Mouse (Mus musculus) MEL (cell line): Measurements from ENCODE around the gene Hivep2. TPM values are rescaled to one million over a fixed set of nuclear protein-coding genes. Genes with fewer than 3 reads are reported as not detected.

ENCODE experiments used
- DNase-seq: peaks from one replicate; pipeline ENCODE4 v3.0.0; 2011; ENCODE audit warnings: low read depth, low spot score
- H3K27ac ChIP-seq: 2 replicates; pipeline ENCODE4 v1.5.1; 2012; ENCODE audit warnings: low read depth, mild to moderate bottlenecking, control low read depth, low read length, moderate library complexity; ENCODE audit not compliant: control insufficient read depth
- H3K27me3 ChIP-seq, 2 experiments: fragments of 150-350 bp in 1 of 2; sonication (generic) in 1 of 2; 2 replicates each; pipeline ENCODE4 v1.6.1; 2012; ENCODE audit warnings: low read length in 2 of 2, mild to moderate bottlenecking in 2 of 2, improper control_type of control experiment in 1 of 2, moderate library complexity in 1 of 2; ENCODE audit not compliant: insufficient read depth in 2 of 2, control insufficient read depth in 1 of 2
- H3K36me3 ChIP-seq, 2 experiments: 2 replicates each; pipeline ENCODE4 v1.6.1; 2012 to 2014; ENCODE audit warnings: low read length in 2 of 2, improper control_type of control experiment in 1 of 2, inconsistent platforms in 1 of 2, mild to moderate bottlenecking in 1 of 2; ENCODE audit not compliant: insufficient read depth in 2 of 2, control insufficient read depth in 1 of 2
- H3K4me1 ChIP-seq, 2 experiments: fragments of 150-350 bp in 1 of 2; sonication (generic) in 1 of 2; 2 replicates each; pipeline ENCODE4 v1.6.1; 2012; ENCODE audit warnings: low read length in 2 of 2, improper control_type of control experiment in 1 of 2, mild to moderate bottlenecking in 1 of 2; ENCODE audit not compliant: insufficient read depth in 2 of 2, control insufficient read depth in 1 of 2
- H3K4me3 ChIP-seq, 2 experiments: fragments of 150-350 bp in 1 of 2; sonication (generic) in 1 of 2; 2 replicates each; pipeline ENCODE4 v1.5.1; 2012; ENCODE audit warnings: low read depth in 2 of 2, low read length in 2 of 2, mild to moderate bottlenecking in 2 of 2, moderate library complexity in 2 of 2, control low read depth in 1 of 2, improper control_type of control experiment in 1 of 2; ENCODE audit not compliant: control insufficient read depth in 1 of 2, insufficient read depth in 1 of 2
- H3K79me2 ChIP-seq: 2 replicates; pipeline ENCODE4 v1.6.1; 2012; ENCODE audit warnings: mild to moderate bottlenecking, low read length, moderate library complexity; ENCODE audit not compliant: control insufficient read depth, poor library complexity, insufficient read depth
- H3K9ac ChIP-seq: 2 replicates; pipeline ENCODE4 v1.6.1; 2012; ENCODE audit warnings: low read depth, mild to moderate bottlenecking, control low read depth, low read length, moderate library complexity; ENCODE audit not compliant: control insufficient read depth, poor library complexity, severe bottlenecking
- H3K9me3 ChIP-seq: fragments of 150-350 bp; sonication (generic); replicated peaks from 2 replicates; pipeline ENCODE4 v1.6.1; 2012; ENCODE audit warnings: mild to moderate bottlenecking, low read length, improper control_type of control experiment, moderate library complexity; ENCODE audit not compliant: insufficient read depth
- CHD1 ChIP-seq: IDR thresholded peaks from 2 replicates; pipeline ENCODE4 v1.6.1; 2012; ENCODE audit warnings: low read depth, mild to moderate bottlenecking, inconsistent platforms, low read length, improper control_type of control experiment
- EP300 ChIP-seq, 2 experiments: IDR thresholded peaks; 2 replicates each; pipeline ENCODE4 v1.6.1; 2011; ENCODE audit warnings: improper control_type of control experiment in 2 of 2, low read length in 2 of 2, low read depth in 1 of 2, mild to moderate bottlenecking in 1 of 2
- ETS1 ChIP-seq: IDR thresholded peaks from 2 replicates; pipeline ENCODE4 v1.6.1; 2012; ENCODE audit warnings: low read depth, mild to moderate bottlenecking, inconsistent platforms, low read length, improper control_type of control experiment, moderate library complexity
- GABPA ChIP-seq: IDR thresholded peaks from 2 replicates; pipeline ENCODE4 v1.6.1; 2012; ENCODE audit warnings: low read depth, mild to moderate bottlenecking, inconsistent platforms, low read length, improper control_type of control experiment, moderate library complexity
- GATA1 ChIP-seq: IDR thresholded peaks from 2 replicates; pipeline ENCODE4 v1.6.1; 2011; ENCODE audit warnings: low read depth, low read length, improper control_type of control experiment
- KAT2A ChIP-seq: conservative IDR thresholded peaks from 2 replicates; pipeline ENCODE4 v1.6.1; 2012; ENCODE audit warnings: low read depth, low read length, improper control_type of control experiment, inconsistent platforms
- MAX ChIP-seq: IDR thresholded peaks from 2 replicates; pipeline ENCODE4 v1.6.1; 2011; ENCODE audit warnings: low read length, improper control_type of control experiment
- MEF2A ChIP-seq: IDR thresholded peaks from 2 replicates; pipeline ENCODE4 v1.6.1; 2014; ENCODE audit warnings: low read depth, mild to moderate bottlenecking, inconsistent platforms, low read length, improper control_type of control experiment; ENCODE audit not compliant: poor library complexity, insufficient replicate concordance, severe bottlenecking; ENCODE audit errors: extremely low read depth
- MXI1 ChIP-seq: IDR thresholded peaks from 2 replicates; pipeline ENCODE4 v1.6.1; 2011; ENCODE audit warnings: mild to moderate bottlenecking, low read depth, low read length, improper control_type of control experiment
- MYB ChIP-seq: IDR thresholded peaks from 2 replicates; pipeline ENCODE4 v1.6.1; 2011; ENCODE audit warnings: mild to moderate bottlenecking, low read depth, low read length, improper control_type of control experiment
- MYC ChIP-seq: IDR thresholded peaks from 2 replicates; pipeline ENCODE4 v1.6.1; 2011; ENCODE audit warnings: low read depth, mild to moderate bottlenecking, low read length, improper control_type of control experiment, moderate library complexity
- NELFE ChIP-seq: IDR thresholded peaks from 2 replicates; pipeline ENCODE4 v1.6.1; 2011; ENCODE audit warnings: low read depth, low read length, improper control_type of control experiment
- POLR2A ChIP-seq, 2 experiments: IDR thresholded peaks; 2 replicates each; pipeline ENCODE4 v1.6.1; 2011 to 2012; ENCODE audit warnings: low read length in 2 of 2, mild to moderate bottlenecking in 2 of 2, control low read depth in 1 of 2, improper control_type of control experiment in 1 of 2, low read depth in 1 of 2, moderate library complexity in 1 of 2; ENCODE audit not compliant: control insufficient read depth in 1 of 2, insufficient read depth in 1 of 2, poor library complexity in 1 of 2
- POLR2AphosphoS5 ChIP-seq: IDR thresholded peaks from 2 replicates; pipeline ENCODE4 v1.6.1; 2012; ENCODE audit warnings: low read depth, borderline replicate concordance, mild to moderate bottlenecking, inconsistent platforms, low read length, moderate library complexity, mixed read lengths
- RAD21 ChIP-seq: IDR thresholded peaks from 2 replicates; pipeline ENCODE4 v1.6.1; 2011; ENCODE audit warnings: mild to moderate bottlenecking, low read depth, low read length, improper control_type of control experiment
- SIN3A ChIP-seq: IDR thresholded peaks from 2 replicates; pipeline ENCODE4 v1.6.1; 2012; ENCODE audit warnings: low read length, improper control_type of control experiment, inconsistent platforms
- TAL1 ChIP-seq: IDR thresholded peaks from 2 replicates; pipeline ENCODE4 v1.6.1; 2012; ENCODE audit warnings: mild to moderate bottlenecking, inconsistent platforms, low read length, moderate library complexity, mixed read lengths
- UBTF ChIP-seq: IDR thresholded peaks from 2 replicates; pipeline ENCODE4 v1.6.1; 2012; ENCODE audit warnings: low read depth, mild to moderate bottlenecking, inconsistent platforms, low read length, improper control_type of control experiment, moderate library complexity, borderline replicate concordance; ENCODE audit not compliant: insufficient read depth
- USF1 ChIP-seq: IDR thresholded peaks from 2 replicates; pipeline ENCODE4 v1.6.1; 2014; ENCODE audit warnings: low read depth, mild to moderate bottlenecking, inconsistent platforms, low read length, improper control_type of control experiment, moderate library complexity
- USF2 ChIP-seq, 2 experiments: IDR thresholded peaks; 2 replicates each; pipeline ENCODE4 v1.6.1; 2011 to 2012; ENCODE audit warnings: improper control_type of control experiment in 2 of 2, low read length in 2 of 2, borderline replicate concordance in 1 of 2, inconsistent platforms in 1 of 2, low read depth in 1 of 2, mild to moderate bottlenecking in 1 of 2; ENCODE audit not compliant: insufficient read depth in 1 of 2
- ZC3H11A ChIP-seq: IDR thresholded peaks from 2 replicates; pipeline ENCODE4 v1.6.1; 2012; ENCODE audit warnings: low read depth, mild to moderate bottlenecking, inconsistent platforms, low read length, improper control_type of control experiment
- ZKSCAN1 ChIP-seq: IDR thresholded peaks from 2 replicates; pipeline ENCODE4 v1.6.1; 2012; ENCODE audit warnings: low read depth, mild to moderate bottlenecking, inconsistent platforms, low read length, improper control_type of control experiment, moderate library complexity
- ZMIZ1 ChIP-seq: IDR thresholded peaks from 2 replicates; pipeline ENCODE4 v1.6.1; 2012; ENCODE audit warnings: low read depth, mild to moderate bottlenecking, inconsistent platforms, low read length, improper control_type of control experiment, moderate library complexity
- polyA plus RNA-seq, 2 experiments: library from polyadenylated mRNA; stranded (reverse) in 1 of 2; unstranded in 1 of 2; fragments of >175 nt in 1 of 2; fragments of >200 nt in 1 of 2; gene quantifications; 2 replicates each; pipeline versions ENCODE4 v1.2.1 to v1.2.4; 2012; ENCODE audit warnings: low replicate concordance in 2 of 2, low read depth in 1 of 2; ENCODE audit not compliant: insufficient read length in 2 of 2, insufficient read depth in 1 of 2, missing spikeins in 1 of 2
- total RNA-seq: library from RNA; depleted of rRNA; stranded (reverse); fragments of 300-350 nt; gene quantifications from 2 replicates; pipeline ENCODE4 v1.2.3, GENCODE M21; 2012

Gene Hivep2
- total and polyA plus RNA-seq, 3 experiments, result not detected

DNA sequence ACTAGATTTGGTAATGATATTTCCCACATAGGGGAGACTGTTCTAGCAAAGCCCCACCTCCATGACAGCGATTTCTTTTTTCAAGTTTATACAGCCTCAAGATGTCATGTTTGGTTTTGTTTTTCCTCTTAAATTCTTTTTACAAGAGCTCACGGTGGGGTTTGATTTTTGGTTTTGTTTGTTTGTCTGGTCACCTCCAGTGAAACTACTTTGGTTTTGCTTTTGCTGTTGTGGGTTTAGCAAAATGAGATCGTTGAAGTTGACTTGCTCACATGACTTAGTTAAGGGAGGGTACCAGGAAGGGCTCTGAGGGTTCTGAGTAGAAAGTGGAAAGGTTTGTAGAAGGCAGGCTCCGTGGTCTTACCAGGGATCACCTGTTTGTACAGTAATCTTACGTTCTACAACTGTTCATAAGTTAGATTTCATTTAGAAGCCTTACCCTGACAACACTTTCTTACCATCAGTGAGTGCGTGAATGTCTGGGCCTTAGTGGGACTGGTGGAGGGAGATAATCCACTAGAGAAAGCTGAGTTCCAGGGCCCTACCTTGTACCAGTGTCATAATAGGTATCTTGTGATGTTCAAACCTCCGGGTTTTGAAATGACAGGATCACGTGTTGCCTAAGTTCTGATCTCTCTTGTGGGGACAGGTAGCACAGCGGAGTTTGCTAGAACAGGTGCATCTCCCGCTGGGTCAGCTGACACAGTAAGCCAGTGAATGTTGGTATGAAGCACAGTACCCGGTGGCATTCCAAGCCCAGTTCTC lies 92.1 kb downstream of the Hivep2 start:
- Histone ChIP-seq H3K27ac (no peak overlapping the region), H3K79me2 (no peaks in the 10 kb centered on the region), H3K4me3 (no peak overlapping the region), H3K36me3 (no peaks in the 10 kb centered on the region), H3K27me3 (no peaks in the 10 kb centered on the region), H3K4me1 (no peaks in the 10 kb centered on the region)
- DNase-seq, result no peak
- TF ChIP-seq POLR2A (IDR thresholded peaks at IDR 0.05; ENCODE audit: control insufficient read depth in 1 of 2, insufficient read depth in 1 of 2, low read depth in 1 of 2, low read length in 2 of 2, poor library complexity in 1 of 2) (no peak), EP300 (IDR thresholded peaks at IDR 0.05; ENCODE audit: low read depth in 1 of 2, low read length in 2 of 2) (no peak), MAX (no peak), ZC3H11A (no peak), ZKSCAN1 (no peak), RAD21 (no peak), TAL1 (no peak), NELFE (no peak)
- TF ChIP-seq, all 39 proteins: peak for 0
- no peak overlapping the region for H3K9ac ChIP-seq
- no peaks in the 10 kb centered on the region for H3K9me3 ChIP-seq

DNA sequence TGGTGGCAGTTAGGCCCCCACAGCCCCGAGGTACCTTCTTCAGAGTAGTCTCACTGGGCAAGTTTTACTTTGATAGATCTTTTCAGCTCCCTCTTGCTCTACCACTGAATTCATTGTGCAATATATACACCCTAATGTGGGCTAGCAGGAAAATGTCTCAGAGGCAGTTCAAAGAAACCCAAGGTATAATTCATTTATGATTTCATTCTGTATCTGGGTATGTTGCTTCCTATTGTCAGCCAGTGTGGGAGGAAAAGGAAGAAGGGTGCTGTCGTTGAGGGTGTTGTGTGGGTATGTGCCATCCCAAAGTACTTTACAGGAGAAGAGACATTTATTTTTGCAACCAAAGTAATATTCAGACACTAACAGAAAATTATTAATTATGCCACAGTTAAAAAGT lies 92.9 kb downstream of the Hivep2 start:
- Histone ChIP-seq H3K4me1 (no peaks in the 10 kb centered on the region), H3K27ac (no peak overlapping the region), H3K9ac (no peak overlapping the region), H3K27me3 (no peaks in the 10 kb centered on the region), H3K9me3 (no peaks in the 10 kb centered on the region), H3K36me3 (no peaks in the 10 kb centered on the region), H3K79me2 (no peaks in the 10 kb centered on the region), H3K4me3 (no peak overlapping the region)
- TF ChIP-seq KAT2A (no peak), TAL1 (no peak)
- DNase-seq, result no peak

DNA sequence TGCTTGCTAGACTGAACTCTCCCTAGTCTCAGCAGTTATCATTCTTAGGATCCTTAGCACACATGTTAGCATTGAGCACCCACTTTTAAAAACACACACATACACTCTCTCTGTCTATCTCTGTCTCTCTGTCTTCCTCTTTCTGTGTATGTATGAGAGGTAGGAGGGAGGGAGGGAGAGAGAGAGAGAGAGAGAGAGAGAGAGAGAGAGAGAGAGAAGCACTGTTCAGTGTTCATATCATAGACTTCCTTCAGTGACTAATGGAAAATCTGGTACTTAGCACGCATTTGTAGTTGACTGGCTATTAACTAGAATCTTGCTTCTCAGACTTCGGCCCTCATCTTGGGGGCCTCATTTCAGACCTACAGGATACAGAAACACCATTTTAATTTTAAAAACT lies 93.7 kb downstream of the Hivep2 start:
- H3K4me3 ChIP-seq, result no peak overlapping the region
- DNase-seq, result no peak
- no peak for TF ChIP-seq POLR2AphosphoS5
- TF ChIP-seq USF1, result no peak
- no peak for TF ChIP-seq GATA1
- TF ChIP-seq UBTF, result no peak
- TF ChIP-seq EP300 (IDR thresholded peaks at IDR 0.05; ENCODE audit: low read depth in 1 of 2, low read length in 2 of 2), result no peak
- no peak for TF ChIP-seq USF2 (IDR thresholded peaks at IDR 0.05; ENCODE audit: borderline replicate concordance in 1 of 2, insufficient read depth in 1 of 2, low read depth in 1 of 2, low read length in 2 of 2)
- TF ChIP-seq SIN3A, result no peak
- TF ChIP-seq MXI1, result no peak
- TF ChIP-seq MYB, result no peak
- no peak for TF ChIP-seq MEF2A
- TF ChIP-seq ZMIZ1, result no peak
- TF ChIP-seq MYC, result no peak
- no peak for TF ChIP-seq MAX
- TF ChIP-seq POLR2A (IDR thresholded peaks at IDR 0.05; ENCODE audit: control insufficient read depth in 1 of 2, insufficient read depth in 1 of 2, low read depth in 1 of 2, low read length in 2 of 2, poor library complexity in 1 of 2), result no peak
- no peak for TF ChIP-seq GABPA
- TF ChIP-seq ZKSCAN1, result no peak
- TF ChIP-seq ETS1, result no peak
- TF ChIP-seq CHD1, result no peak
- H3K27ac ChIP-seq, result no peak overlapping the region
- no peaks in the 10 kb centered on the region for H3K27me3 ChIP-seq
- no peaks in the 10 kb centered on the region for H3K4me1 ChIP-seq
- H3K36me3 ChIP-seq, result no peaks in the 10 kb centered on the region
- no peaks in the 10 kb centered on the region for H3K79me2 ChIP-seq
- H3K9me3 ChIP-seq, result no peaks in the 10 kb centered on the region
- H3K9ac ChIP-seq, result no peak overlapping the region
